Mouse (Mus musculus) monocyte, adult 5-6 weeks (primary cell): Measurements from ENCODE around the gene Ceacam13. TPM values are rescaled to one million over a fixed set of nuclear protein-coding genes. Genes with fewer than 3 reads are reported as not detected.
"Not testable (repeated sequence)": the region's sequence is repeated elsewhere in the genome, so short reads cannot be mapped to it uniquely, and the experiment has no call there.

Source experiments
- ATAC-seq: fragments of 153-309, 156-312 bp; replicated peaks from 2 replicates; pipeline ENCODE4 v1.8.0; 2017; ENCODE audit warnings: mild to moderate bottlenecking; ENCODE audit not compliant: low TSS enrichment, insufficient number of reproducible peaks, severe bottlenecking, poor library complexity, low FRiP score
- total RNA-seq: library from RNA; stranded (forward); fragments of 200-1000, 200-491, 200-594 nt; gene quantifications from 3 replicates; pipeline ENCODE4 v1.2.3, GENCODE M21; 2017

The Ceacam13 gene
- not detected in 3 replicates for total RNA-seq

- no peak for ATAC-seq
Measured at GRCm38 (mm10) chr7:18009589-18009988, at the start of gene Ceacam13. Gene Ceacam13 (plus strand): TSS chr7:18009889.

- ATAC-seq: no peak
Measured at GRCm38 (mm10) chr7:17971824-17972223, 37.9 kb upstream of the Ceacam13 start, which contains the start of gene Ceacam11. Gene Ceacam11 (plus strand): TSS chr7:17972124.

- ATAC-seq: not testable (repeated sequence)
Measured at GRCm38 (mm10) chr7:18001131-18001530, 8.6 kb upstream of the Ceacam13 start.

GRCm38 (mm10) chr7:18065629-18066028 lies 55.9 kb downstream of the Ceacam13 start, which contains the start of gene Ceacam12:
Gene Ceacam12 (plus strand): TSS chr7:18065929.
- no peak for ATAC-seq

Other genes starting within 250 kb of the Ceacam13 start
- not detected in 3 replicates for gene Ceacam14, start 197.3 kb upstream of the Ceacam13 start, total RNA-seq
- not detected in 3 replicates for gene Gm5155, start 138.1 kb upstream of the Ceacam13 start, total RNA-seq
- gene Ceacam11, start 37.8 kb upstream of the Ceacam13 start, total RNA-seq: not detected in 3 replicates
- gene Ceacam12, start 56.0 kb downstream of the Ceacam13 start, total RNA-seq: not detected in 3 replicates
- gene Igfl3, start 166.6 kb downstream of the Ceacam13 start, total RNA-seq: not detected in 3 replicates
- not detected in 3 replicates for gene Mill1, start 235.5 kb downstream of the Ceacam13 start, total RNA-seq